Mouse (Mus musculus) lung, postnatal 0 days (tissue): ENCODE data around the gene Ehd2. TPM values are rescaled to one million over a fixed set of nuclear protein-coding genes. Genes with fewer than 3 reads are reported as not detected.
A peak's percentile ranks its signal among the peaks of the same experiment; 100 is the strongest.

Source experiments
- ATAC-seq: fragments of 200-750 bp; cut with Nextera tagmentation; 2 replicates; pipeline ENCODE4 v1.8.0; 2017; ENCODE audit warnings: moderate library complexity
- DNase-seq: peaks from one replicate; pipeline ENCODE4 v3.0.0-alpha.2; 2016; ENCODE audit warnings: low spot score
- H3K27ac ChIP-seq: fragments of 300-500 bp; sonication (generic); 2 replicates; pipeline ENCODE4 v1.5.1; 2014; ENCODE audit warnings: antibody characterized with exemption, mild to moderate bottlenecking, low read length, mixed read lengths
- H3K27me3 ChIP-seq: fragments of 300-500 bp; sonication (generic); replicated peaks from 2 replicates; pipeline ENCODE4 v1.6.1; 2014; ENCODE audit warnings: low read length, mixed read lengths; ENCODE audit not compliant: insufficient read depth
- H3K36me3 ChIP-seq: fragments of 300-500 bp; sonication (generic); 2 replicates; pipeline ENCODE4 v1.6.1; 2014; ENCODE audit warnings: low read length, mixed read lengths; ENCODE audit not compliant: insufficient read depth
- H3K4me1 ChIP-seq: fragments of 300-500 bp; sonication (generic); 2 replicates; pipeline ENCODE4 v1.6.1; 2014; ENCODE audit warnings: antibody characterized with exemption, low read depth, low read length, mixed read lengths; ENCODE audit not compliant: insufficient read depth
- H3K4me2 ChIP-seq: fragments of 300-500 bp; sonication (generic); replicated peaks from 2 replicates; pipeline ENCODE4 v1.6.1; 2014; ENCODE audit warnings: low read depth, mild to moderate bottlenecking, low read length, moderate library complexity, mixed read lengths
- H3K4me3 ChIP-seq: fragments of 300-500 bp; sonication (generic); 2 replicates; pipeline ENCODE4 v1.5.1; 2014; ENCODE audit warnings: low read depth, low read length
- H3K9ac ChIP-seq: fragments of 300-500 bp; sonication (generic); replicated peaks from 2 replicates; pipeline ENCODE4 v1.6.1; 2014; ENCODE audit warnings: low read depth, mild to moderate bottlenecking
- H3K9me3 ChIP-seq: fragments of 300-500 bp; sonication (generic); 2 replicates; pipeline ENCODE4 v1.6.1; 2016; ENCODE audit warnings: low read length, mixed read lengths
- CTCF ChIP-seq: IDR thresholded peaks from 2 replicates; pipeline ENCODE4 v1.5.1; 2016; ENCODE audit warnings: antibody characterized with exemption, mild to moderate bottlenecking
- EP300 ChIP-seq: IDR thresholded peaks from 2 replicates; pipeline ENCODE4 v1.6.1; 2016; ENCODE audit warnings: antibody characterized with exemption, mild to moderate bottlenecking, control low read depth
- WGBS: fragments of 180-500 bp; shearing (Covaris S2); extraction: QIAGEN DNeasy Blood & Tissue Kit; methylation state at CpG from one replicate; pipeline ENCODE4 v1.1.7; 2014; 5-methylcytosine and 5-hydroxymethylcytosine counted together
- polyA plus RNA-seq: library from polyadenylated mRNA; unstranded; fragments of >200 nt; fragmentation: Nextera tagmentation; extraction: Ambion mirVana; gene quantifications from 2 replicates; pipeline ENCODE4 v1.2.1, GENCODE M21; 2015

The Ehd2 gene
- polyA plus RNA-seq, 1 experiment from 2014 or later = 92.2 TPM

DNA sequence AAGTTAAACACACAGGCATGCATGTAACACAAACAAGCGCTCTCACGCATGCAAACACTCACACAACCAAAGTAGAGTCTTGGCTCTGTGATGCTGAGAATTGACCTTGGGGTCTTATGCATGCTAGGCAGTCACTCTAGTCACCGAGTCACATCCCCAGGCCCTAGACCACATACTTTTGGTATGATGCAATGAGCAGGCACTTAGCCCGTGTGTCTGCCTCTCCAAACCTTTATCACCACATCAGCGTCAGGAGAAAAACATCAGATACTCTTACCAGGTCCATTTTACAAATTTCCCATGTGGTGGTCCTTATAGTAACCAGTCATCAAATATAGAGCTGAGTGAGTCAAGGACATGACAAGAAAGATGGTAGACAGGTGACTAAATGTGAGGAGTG, 43.3 kb upstream of the Ehd2 start:
- DNase-seq = no peak
- H3K27me3 ChIP-seq = no peaks in the 10 kb centered on the region

DNA sequence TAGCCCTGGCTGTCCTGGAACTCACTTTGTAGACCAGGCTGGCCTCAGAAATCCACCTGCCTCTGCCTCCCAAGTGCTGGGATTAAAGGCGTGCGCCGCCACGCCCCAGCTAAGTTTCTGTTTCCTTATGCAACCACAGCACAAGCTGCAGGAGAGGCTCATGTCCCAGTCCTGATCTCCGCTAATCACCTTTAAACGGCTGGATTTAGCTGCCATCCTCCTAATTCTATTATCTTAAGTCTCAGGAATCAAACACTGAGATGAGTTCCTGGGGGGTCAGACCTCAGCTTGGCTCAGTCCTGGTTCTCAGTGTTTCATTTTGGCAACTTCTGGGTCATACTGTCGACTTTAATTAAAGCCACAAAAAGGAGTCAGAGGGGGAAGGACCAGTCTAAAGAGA, 42.3 kb upstream of the Ehd2 start:
- WGBS = 90% methylated on average over 7 of the region's 7 CpGs

More for the DNA sequence above, 43.3 kb upstream of the Ehd2 start:
- Histone ChIP-seq H3K36me3 (no peaks in the 10 kb centered on the region), H3K4me2 (no peak overlapping the region), H3K27ac (no peak overlapping the region), H3K4me1 (no peaks in the 10 kb centered on the region), H3K9me3 (no peaks in the 10 kb centered on the region), H3K4me3 (no peak overlapping the region), H3K9ac (no peak overlapping the region)
- 58% methylated on average over 5 of the region's 5 CpGs for WGBS
- ATAC-seq = no peak
- TF ChIP-seq EP300 (no peak), CTCF (no peak)

DNA sequence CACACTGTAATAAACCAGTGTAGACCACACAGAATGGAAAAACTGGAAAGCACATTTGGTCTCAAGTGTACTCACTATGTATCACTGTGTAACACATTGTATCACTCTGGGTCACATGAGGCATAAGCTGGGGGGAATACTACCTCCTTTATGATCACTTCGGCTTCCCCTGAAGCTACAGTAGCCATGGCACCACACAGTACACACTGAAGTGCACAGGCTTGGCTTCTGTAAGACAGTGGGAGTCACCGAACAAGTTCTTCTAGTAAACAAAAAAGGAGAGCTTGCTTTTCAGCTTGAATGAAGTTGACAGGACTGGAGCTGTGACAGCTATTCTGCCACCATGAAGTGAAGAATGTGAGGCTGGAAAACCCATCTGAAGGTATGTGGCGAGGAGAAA, 37.7 kb upstream of the Ehd2 start:
- H3K27me3 ChIP-seq = no peaks in the 10 kb centered on the region
- H3K4me1 ChIP-seq = no peaks in the 10 kb centered on the region
- H3K27ac ChIP-seq = no peak overlapping the region
- DNase-seq (peak; percentile 43), ATAC-seq (peak; percentile 51)
- H3K4me2 ChIP-seq = no peak overlapping the region
- H3K9me3 ChIP-seq = no peaks in the 10 kb centered on the region
- 56% methylated on average over 3 of the region's 3 CpGs for WGBS
- no peak overlapping the region for H3K9ac ChIP-seq
- no peak for TF ChIP-seq EP300
- TF ChIP-seq CTCF = no peak
- H3K4me3 ChIP-seq = no peak overlapping the region
- H3K36me3 ChIP-seq = no peaks in the 10 kb centered on the region

More for the DNA sequence above, 42.3 kb upstream of the Ehd2 start:
- Histone ChIP-seq H3K9ac (no peak overlapping the region), H3K4me1 (no peaks in the 10 kb centered on the region), H3K4me2 (no peak overlapping the region), H3K27me3 (no peaks in the 10 kb centered on the region), H3K36me3 (no peaks in the 10 kb centered on the region), H3K4me3 (no peak overlapping the region), H3K27ac (no peak overlapping the region), H3K9me3 (no peaks in the 10 kb centered on the region)
- no peak for DNase-seq
- no peak for TF ChIP-seq EP300
- no peak for TF ChIP-seq CTCF
- no peak for ATAC-seq

DNA sequence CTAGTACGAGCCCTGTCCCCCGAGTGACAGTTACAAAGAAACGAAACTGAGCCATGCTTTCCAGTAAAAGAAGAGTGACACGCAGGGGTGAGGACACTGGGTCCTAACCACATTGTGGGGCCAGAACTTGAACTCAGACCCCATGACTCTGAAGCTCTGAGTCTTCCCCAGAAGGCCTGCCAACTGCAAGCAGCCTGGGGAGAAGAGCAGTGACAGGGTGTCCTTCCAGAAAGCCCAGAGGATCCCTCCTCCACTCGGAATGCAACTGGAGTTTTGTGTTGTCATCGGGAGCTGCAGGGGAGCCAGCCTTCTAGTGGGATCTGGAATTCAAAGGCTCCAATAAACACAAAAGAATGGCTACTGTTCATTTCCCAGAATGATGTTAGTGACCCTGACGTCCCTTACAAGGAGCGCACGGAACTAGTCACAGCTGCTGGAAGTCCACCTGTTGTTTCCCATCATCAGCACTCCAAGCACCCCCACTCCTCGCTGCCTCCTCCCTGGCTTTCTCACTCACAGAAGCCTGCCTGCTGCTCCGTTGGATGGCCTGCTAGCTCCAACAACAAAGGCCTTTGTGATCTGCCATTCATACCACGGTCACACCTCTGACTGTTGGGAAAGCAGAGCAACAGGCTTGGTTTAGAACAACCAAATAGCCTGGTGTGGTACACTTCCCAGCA, 37.0 kb upstream of the Ehd2 start:
- DNase-seq (peak; percentile 41), ATAC-seq (peak; percentile 62)
- Histone ChIP-seq H3K9ac (no peak overlapping the region), H3K36me3 (no peaks in the 10 kb centered on the region), H3K27me3 (no peaks in the 10 kb centered on the region), H3K4me1 (no peaks in the 10 kb centered on the region), H3K4me2 (no peak overlapping the region), H3K4me3 (no peak overlapping the region), H3K9me3 (no peaks in the 10 kb centered on the region), H3K27ac (no peak overlapping the region)
- TF ChIP-seq EP300 = no peak
- 55% methylated on average over 12 of the region's 12 CpGs for WGBS

DNA sequence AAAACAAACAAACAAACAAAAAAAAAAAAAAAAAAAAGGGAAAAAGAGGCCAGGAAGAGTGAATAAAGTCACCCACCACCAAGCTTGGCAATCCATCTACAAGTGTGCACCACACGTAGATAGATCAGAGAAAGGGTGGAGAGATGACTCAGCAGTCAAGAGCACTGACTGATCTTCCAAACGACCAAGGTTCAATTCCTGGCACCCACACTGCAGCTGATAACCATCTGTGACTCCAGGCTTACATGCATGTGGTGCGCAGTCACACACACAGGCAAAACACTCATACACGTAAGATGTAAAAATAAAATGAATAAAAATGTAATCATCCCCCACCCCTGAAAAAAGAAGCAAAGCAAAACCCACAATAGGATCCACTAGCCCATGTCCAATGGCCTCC, 35.7 kb upstream of the Ehd2 start:
- TF ChIP-seq EP300 (no peak), CTCF (no peak)
- WGBS = 66% methylated on average over 4 of the region's 4 CpGs
- Histone ChIP-seq H3K27me3 (no peaks in the 10 kb centered on the region), H3K9ac (no peak overlapping the region), H3K4me3 (no peak overlapping the region), H3K9me3 (no peaks in the 10 kb centered on the region), H3K27ac (no peak overlapping the region), H3K4me2 (no peak overlapping the region), H3K4me1 (no peaks in the 10 kb centered on the region), H3K36me3 (no peaks in the 10 kb centered on the region)
- DNase-seq (no peak), ATAC-seq (no peak)

DNA sequence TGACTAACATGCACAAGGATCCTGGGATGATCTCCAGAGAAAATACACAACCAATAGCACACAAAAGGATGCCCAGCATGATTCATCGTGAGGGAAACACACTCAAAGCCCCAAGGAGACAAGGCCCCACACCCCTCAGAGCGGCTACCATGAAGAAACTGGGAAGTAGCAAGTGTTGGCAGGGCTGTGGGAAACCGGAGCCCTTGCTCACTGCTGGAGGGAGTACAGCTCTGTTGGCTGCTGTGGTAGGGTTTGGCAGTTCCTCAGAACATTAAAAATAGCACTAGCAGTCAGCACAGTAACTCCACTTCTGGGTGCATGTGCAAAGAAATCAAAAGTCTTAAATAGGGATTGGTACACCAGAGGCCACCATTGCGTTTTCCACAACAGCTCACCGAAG, 34.8 kb upstream of the Ehd2 start:
- no peak overlapping the region for H3K9ac ChIP-seq
- DNase-seq = peak; percentile 56
- peak; percentile 48; the same call in 1 of the 2 replicates for ATAC-seq
- no peak overlapping the region for H3K4me3 ChIP-seq
- no peaks in the 10 kb centered on the region for H3K4me1 ChIP-seq
- 68% methylated on average over 5 of the region's 5 CpGs for WGBS
- H3K36me3 ChIP-seq = peaks cover 6% of the 10 kb centered on the region; the same call in 1 of the 2 replicates
- no peak overlapping the region for H3K4me2 ChIP-seq
- TF ChIP-seq EP300 (no peak), CTCF (no peak)
- no peaks in the 10 kb centered on the region for H3K27me3 ChIP-seq
- H3K9me3 ChIP-seq = no peaks in the 10 kb centered on the region
- H3K27ac ChIP-seq = no peak overlapping the region; the same call in 1 of the 2 replicates
